Mouse (Mus musculus) olfactory bulb, adult 2 months (tissue): ENCODE results near the gene Pxmp4.

Experiments used
- CTCF ChIP-seq: fragments of 200-500 bp; IDR thresholded peaks from 2 replicates; pipeline ENCODE4 v1.5.1; 2012; ENCODE audit warnings: low read depth, mild to moderate bottlenecking, low read length, moderate library complexity; ENCODE audit not compliant: insufficient read depth
- POLR2A ChIP-seq: fragments of 200-500 bp; IDR thresholded peaks from 2 replicates; pipeline ENCODE4 v1.6.1; 2012; ENCODE audit warnings: mild to moderate bottlenecking, low read depth, low read length, moderate library complexity; ENCODE audit not compliant: insufficient read depth

- no peak for TF ChIP-seq CTCF
- TF ChIP-seq POLR2A: no peak
Measured at GRCm38 (mm10) chr2:154621684-154622083, 18.2 kb upstream of the Pxmp4 start.
